Mouse (Mus musculus) neural tube, embryonic 10.5 days (tissue): Measurements from ENCODE around the gene Tmem30c.

Experiments used
- DNase-seq: peaks from one replicate; pipeline ENCODE4 v3.0.0-alpha.2; 2017; ENCODE audit warnings: low spot score; ENCODE audit errors: extremely low spot score

Gene Tmem30c

GRCm38 (mm10) chr16:57295216-57295934 is 2.7 kb upstream of the Tmem30c start:
- no peak for DNase-seq

DNA sequence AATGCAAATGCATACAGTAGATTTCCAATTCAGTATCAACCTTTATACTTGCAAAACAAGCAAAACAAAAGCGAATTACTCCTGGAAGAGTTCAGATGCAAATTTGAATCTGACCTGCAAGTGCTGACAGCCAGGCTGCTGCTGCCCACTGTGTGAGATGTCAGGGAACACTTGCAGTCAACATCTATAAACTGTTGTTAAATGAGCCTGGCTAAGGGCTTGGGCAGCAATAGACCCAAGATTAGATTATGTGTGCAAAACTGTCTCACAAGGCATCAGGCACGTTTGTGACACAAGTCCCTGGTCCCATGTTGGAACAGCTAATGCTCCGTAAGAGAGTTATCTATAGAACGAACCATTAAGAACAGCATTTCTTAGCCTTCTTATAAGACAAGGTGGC is 369 bp downstream of the Tmem30c start:
- no peak for DNase-seq

GRCm38 (mm10) chr16:57291696-57292095 is 969 bp downstream of the Tmem30c start:
- no peak for DNase-seq

- DNase-seq, result no peak
Measured at GRCm38 (mm10) chr16:57281417-57281816, 11.2 kb downstream of the Tmem30c start.

- no peak for DNase-seq
Measured at GRCm38 (mm10) chr16:57280221-57281217, 12.1 kb downstream of the Tmem30c start.

GRCm38 (mm10) chr16:57278976-57279626 is 13.6 kb downstream of the Tmem30c start:
- DNase-seq, result no peak

DNA sequence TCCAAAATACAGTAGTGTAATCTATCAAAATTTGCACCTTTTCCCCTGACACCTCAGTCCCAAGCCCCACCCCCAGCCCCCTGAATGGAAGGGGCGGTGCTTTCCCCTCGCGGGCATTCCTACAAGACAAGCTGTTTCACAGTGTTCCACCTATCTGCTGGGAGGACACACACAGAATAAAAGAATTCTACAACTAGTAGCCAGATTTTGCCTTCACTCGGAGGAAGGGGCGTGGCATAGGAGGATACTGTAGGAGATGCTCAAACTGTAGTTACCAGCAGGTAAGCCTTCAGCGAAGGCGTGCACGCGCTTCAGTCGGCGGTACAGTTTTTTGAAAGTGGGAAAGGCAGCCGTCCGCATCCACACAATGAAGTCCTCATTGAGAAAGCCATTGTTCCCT is 22.9 kb downstream of the Tmem30c start:
- DNase-seq, result no peak

DNA sequence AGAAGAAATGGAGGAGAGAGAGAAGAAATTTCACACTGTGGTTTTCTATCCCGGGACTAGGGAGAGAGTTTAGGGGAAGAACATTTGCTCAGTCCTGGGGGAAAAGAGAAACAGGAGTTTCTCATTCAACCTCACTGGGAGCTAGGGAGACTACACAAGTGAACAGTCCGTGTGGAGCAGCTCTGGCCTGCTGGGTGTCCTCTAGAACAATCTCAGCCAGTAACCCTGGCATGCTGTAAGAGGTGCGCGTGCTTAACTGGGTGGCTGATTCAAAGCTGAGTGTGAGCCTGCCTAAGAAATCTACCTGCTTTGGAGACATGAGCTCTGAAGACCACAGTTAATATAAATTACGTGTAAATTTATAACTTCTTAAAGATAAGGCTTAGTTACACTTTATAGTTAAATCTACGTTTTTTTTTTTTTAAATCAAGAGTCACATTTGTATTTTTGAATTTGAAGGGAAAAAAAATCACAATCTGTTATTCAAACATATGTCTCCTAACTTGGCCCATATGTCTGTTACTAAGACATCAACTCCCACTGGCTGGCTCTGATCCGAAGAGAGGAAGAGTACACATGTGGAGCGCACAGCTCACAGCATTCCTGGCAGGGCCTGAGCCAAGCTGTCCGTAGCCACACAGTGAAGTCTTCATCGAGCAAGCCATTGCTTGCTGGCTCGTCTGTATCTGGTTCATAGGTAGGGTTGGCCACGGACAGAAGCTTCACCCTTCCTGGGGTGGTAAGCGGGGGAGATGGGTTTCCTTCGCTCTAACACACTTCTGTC is 24.4 kb downstream of the Tmem30c start:
- no peak for DNase-seq

DNA sequence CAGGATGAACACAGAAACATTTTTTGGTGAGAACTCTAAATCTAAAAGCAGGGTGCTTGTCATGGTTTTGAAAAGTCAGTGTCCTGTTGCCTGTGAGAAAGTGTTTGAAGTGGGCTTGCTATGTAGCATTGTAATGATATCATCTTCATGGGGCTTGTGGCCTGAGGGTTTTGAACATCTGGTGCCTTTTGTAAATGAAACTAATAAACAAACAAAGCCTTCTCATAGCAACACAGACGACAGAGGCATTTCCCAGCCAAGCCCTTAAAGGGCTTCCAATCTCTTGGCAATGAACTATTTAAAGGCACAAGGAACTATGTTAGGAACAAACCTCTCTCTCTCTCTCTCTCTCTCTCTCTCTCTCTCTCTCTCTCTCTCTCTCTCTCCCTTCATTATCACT is 25.6 kb downstream of the Tmem30c start:
- DNase-seq, result no peak

GRCm38 (mm10) chr16:57260152-57260551 is 32.5 kb downstream of the Tmem30c start:
- no peak for DNase-seq

DNA sequence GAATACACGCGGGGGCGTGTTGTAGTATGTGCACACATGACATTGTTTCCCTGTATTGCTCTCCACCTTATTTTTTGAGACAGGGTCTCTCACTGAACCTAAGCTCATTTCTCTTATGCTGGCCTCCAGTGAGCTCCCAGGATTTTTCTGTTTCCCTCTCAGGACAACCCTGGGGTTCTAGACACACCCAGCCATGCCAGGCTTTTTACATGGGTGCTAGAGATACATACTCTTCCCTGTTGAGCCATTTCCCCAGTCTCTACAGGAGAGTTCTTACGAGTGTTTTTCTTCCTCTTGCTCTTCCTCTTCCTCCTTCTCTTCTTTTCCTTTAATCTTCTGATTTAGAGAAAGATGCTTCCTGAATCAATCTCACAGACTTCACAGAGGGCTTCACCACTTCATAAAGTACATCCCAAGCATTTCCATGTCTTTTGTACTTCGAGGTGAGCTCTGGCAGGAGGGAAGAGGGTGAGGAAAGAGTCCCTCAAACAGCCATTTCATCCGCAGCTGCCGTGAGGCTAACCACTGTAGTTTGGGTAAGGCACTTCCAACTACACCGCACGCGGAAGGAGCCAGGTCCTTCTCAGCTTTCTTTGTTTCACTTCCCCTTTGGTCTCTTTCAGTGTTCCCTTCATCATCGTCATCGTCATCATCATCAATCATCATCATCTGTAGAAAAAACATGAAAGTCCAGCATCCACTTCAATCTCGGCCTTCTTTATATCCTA is 33.1 kb downstream of the Tmem30c start:
- no peak for DNase-seq

DNA sequence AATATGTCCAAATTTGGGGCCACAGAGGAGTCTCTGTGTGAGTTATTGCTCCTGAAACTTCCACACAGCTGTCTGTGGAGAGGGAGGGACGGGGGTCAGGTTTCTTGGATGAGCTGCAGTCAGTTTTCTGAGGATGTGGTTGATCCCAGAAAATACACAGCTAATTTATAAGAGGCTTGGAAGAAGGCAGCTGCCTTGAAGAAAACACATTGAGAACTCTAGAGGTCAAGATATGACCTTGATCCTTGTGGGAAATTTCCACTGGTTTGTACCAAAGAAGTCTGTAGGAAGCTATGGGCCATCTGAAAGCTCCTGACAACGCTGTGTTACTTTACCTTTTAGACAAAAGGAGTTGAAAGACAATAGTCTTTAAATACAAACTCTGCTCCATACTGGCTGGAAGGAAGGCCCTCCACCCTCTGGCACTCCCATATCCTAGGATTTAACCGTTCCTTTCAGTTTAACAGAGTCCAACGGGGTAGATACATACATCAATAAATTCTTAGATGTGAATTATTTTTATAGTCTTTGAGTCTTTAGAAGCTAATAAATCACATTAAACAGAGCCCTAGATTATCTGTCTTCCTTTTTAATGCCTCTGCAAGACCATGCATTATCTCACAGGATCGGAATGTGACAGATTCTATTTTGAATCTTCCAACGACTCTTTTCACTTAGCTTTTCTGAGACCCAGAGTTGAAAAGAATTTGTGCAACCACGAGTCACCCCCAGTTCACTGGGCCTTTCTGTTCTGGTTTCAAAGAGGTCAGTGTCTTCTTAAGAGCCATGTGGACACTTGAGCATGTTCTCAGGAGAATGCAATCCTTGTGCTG is 40.9 kb downstream of the Tmem30c start:
- DNase-seq, result no peak

DNA sequence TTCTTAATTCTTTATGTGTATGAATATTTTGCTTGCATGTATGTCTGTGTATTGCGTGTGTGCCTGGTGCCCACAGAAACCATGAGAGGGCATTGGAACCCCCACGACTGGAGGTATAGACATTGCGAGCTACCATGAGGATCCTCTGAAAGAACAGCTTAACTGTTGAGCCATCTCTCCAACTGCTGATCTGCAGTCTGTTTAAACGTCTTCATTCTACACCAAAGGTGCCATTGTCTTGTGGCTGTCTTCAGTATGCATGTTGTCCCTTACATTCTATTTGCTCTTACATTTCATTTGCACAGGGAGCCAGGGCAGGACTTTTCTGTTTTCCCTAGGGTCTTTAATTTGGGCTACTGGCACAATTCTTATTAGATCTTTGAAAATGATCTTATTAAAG is 41.7 kb downstream of the Tmem30c start:
- DNase-seq, result no peak

GRCm38 (mm10) chr16:57247464-57247863 is 45.2 kb downstream of the Tmem30c start:
- DNase-seq, result no peak

DNA sequence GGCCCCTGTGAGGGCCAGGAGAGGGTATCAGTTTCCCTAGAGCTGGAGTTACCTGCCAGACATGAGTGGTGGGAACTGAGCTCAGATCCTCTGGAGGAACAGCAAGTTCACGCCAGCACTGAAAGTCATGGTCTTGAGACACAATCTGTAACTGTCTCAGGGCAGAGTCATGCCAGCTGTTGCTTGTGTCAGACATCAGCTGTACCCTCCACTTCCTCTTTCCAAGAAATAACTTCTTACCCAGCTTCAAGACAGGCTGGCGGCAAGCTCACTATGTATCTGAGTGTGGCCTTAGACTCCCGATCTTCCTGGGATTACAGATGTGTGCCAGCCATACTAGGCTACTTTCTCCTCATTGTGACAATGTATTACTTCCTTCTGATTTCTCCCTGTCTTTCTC is 46.1 kb downstream of the Tmem30c start:
- DNase-seq, result no peak

DNA sequence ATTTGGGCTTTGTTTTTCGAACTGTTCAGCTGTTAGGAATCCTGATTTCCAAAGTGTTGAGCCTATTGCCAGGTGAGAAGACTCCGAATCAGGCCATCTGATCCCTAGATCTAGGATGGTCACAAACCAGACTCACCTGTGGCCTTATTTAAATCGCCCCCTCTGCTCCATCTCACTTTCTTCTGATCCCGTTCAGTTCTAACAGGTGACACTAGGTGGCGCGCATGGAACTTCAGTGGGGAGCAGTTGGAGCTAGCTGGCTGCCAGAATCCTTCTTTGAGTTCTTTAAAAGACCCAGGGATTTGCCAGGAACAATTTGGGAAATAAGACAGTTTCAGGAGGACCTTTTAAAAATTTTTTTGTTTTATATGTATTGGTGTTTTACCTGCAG is 48.8 kb downstream of the Tmem30c start:
- peak; percentile 77 for DNase-seq

DNA sequence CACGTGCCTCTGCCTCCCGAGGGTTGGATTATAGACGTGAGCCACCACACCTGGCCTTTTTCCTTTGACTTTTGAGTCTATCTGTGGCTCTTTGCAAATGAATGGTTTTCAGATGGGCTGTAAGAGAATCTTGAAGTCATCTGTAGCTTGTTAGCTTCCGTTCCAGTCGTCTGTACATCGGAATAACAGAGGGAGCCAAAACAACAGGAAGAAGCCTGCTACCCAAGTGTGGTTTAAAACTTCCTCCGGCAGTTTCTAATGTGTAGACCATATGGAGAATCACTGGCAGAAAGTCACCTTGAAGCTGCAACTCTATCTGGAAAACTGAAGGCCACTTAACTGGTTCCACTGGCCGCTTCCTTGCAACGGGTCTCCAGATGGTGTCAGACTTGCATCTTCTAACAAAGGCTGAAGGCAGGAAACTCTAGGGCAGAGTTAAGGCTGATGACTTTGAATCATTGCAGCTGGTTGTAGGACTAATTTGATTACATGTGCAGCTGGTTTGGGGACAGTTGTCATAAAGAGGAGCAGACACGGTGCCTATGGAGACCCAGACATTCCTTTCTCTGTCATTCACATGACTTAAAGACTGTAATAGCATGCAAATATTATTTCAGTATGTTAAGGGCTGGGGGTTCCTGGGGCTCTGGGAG is 49.3 kb downstream of the Tmem30c start:
- peak; percentile 27 for DNase-seq

- DNase-seq, result no peak
Measured at GRCm38 (mm10) chr16:57242857-57243204, 49.8 kb downstream of the Tmem30c start.

- DNase-seq, result no peak
Measured at GRCm38 (mm10) chr16:57235871-57236510, 56.7 kb downstream of the Tmem30c start.
